Mouse (Mus musculus) layer of hippocampus, adult 11-12 months (tissue): ENCODE measurements around the gene Smyd5.
"Not testable (repeated sequence)": the region's sequence is repeated elsewhere in the genome, so short reads cannot be mapped to it uniquely, and the experiment has no call there.

Experiments
- DNase-seq: peaks from one replicate; pipeline ENCODE4 v3.0.0; 2022; ENCODE audit warnings: low spot score

The Smyd5 gene

DNA sequence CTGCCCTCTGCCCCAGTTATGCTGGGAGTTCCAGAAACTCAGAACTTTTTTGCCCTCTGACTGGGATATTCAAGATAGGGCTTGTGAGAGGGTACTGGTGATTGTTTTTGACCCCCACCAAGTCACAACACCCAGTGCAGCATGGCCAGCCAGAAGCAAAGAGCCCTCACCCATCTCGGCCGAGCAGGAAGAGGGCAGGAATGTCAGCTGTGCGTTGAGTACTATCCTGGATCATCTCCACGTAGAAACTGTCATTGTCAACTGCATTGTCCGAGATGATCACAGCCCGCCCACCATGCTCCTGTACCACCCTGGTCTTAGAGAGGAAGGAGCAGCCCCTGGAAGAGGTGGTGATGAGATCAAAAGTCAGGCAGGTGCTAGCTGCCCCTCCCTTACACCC lies 15.6 kb downstream of the Smyd5 start:
- DNase-seq, result no peak

DNA sequence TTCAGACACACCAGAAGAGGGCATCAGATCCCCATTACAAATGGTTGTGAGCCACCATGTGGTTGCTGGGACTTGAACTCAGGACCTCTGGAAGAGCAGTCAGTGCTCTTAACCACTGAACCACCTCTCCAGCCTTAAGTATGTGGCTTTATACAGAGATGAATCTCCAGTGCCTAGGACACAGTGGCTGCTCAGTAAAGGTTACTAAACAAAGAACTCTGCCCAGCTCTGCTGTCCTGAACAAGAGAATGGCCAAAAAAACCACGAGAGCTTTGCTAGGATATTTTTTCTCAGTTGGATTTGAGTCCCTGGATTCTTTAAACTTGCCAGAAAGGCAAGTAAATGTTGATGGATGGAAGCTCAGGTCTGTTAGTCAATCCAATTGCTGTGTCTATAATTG lies 18.4 kb downstream of the Smyd5 start:
- not testable (repeated sequence) for DNase-seq

DNA sequence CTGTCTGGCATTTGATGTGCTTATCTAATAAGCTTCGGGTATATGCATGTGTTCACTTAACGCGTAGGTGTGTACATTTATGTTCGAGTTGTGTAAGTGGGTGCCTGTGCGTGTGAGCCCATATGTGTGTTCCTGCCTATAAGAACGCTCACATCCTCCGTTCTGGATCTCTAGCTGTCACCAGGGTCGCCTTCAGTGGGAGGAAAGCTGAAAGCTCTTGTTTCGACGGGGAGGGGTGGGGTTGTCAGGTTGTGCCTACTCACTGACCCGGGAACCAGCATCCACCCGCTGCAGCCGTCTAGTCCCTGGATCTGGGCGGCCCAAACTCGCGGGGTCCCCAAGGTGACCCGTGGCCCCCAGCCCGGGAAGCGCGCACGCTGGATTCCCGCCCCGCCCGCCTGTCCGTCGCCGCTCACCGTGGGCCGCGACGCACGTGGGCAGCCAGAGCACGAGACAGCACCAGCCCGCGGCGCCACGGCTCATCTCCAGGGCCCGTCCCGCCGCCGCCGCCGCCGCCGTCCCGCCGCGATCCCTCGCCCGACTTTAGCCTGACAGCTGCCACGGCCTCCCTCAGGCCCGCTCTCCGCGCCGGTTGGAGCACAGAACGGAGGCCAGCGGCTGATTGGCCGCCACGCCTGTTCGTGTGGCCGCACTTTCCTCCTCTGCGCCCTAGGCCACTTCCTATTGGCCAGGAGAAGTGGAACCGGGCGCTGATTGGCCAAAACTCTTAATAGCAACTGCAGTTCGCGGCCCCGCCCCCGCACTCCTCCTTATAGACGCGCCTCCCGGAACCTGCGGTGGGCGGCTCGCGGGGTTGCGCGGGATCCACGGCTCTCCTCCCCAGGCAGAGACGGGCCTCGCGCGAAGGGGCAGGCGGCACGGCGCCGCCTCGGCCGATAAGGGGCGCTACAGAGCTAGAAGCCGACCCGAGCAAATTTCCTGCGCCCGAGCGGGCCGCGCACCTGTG lies 19.2 kb downstream of the Smyd5 start, which contains the start of gene Cct7:
Gene Cct7 (plus strand): TSS at position 818 of the 967 bp plus-strand sequence.
- DNase-seq, result peak; percentile 100

DNA sequence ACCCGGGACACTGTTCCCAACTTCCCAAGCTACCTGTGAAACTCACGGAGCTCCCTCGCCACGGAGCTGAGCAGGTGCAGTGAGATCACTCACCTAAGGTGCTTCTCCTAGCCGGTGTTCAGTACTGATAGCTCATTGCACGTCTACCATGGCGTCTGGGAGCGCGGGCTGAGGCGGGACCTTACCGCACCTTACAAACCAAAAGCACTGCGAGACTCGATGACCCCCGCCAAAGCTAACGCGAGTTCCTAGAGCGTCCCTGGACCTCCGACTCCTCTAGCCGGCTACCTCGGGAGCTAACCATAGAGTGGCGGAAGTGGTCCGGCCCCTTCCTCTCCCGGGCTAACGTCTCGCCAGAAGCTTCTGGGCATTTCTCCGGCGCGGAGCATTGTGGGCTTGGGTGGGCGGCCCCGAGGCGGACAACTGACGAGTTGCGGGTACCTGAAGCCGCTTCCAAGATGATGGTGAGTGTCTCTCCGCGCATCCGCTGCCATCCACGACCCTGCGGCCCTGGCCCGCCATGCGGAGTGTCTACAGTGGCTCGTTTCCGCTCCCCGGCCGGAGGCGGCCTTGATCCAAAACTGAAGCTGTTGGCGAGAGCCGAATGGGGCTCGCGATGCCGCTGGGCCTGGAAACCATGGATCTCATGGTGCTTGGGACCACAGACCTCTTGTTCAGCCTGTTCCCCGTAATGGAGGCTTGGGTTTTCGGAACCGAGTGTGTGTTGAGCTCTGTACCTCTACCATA lies 20.0 kb downstream of the Smyd5 start, which contains the start of gene Pradc1:
Gene Pradc1 (minus strand): TSS at position 307 of the 747 bp plus-strand sequence.
- peak; percentile 99 for DNase-seq

DNA sequence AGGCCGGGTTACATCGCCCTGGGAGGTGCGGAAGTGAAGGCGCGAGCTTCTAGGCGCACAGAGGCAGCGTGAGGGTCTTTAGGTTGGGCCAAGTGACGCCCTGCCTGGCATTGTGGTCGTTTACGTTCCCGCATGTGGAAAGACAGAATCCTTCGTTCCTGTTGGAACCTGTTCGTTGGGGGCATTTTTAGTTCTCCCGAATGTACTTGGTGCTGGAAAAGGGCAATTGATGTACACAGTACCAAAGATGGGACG lies 20.5 kb downstream of the Smyd5 start:
- DNase-seq, result no peak

DNA sequence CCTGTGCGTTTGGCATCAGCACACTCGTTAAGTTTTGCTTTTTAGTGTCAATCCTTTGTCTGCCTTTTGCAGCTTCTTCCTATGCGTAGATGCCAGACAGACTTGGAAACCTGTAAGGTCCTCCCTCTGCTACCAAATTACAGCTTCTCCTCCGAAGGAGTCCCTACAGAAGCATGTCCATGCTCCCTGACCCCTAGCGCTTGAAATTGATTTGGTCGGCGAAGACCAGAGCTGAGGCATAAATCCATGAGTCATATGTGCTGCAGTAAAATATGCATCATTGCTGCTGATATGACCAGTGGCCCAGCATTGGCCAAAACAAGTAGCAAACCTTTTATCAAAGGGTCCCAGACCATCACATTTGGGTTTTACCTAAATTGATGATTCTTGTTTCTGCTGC lies 21.0 kb downstream of the Smyd5 start:
- no peak for DNase-seq

DNA sequence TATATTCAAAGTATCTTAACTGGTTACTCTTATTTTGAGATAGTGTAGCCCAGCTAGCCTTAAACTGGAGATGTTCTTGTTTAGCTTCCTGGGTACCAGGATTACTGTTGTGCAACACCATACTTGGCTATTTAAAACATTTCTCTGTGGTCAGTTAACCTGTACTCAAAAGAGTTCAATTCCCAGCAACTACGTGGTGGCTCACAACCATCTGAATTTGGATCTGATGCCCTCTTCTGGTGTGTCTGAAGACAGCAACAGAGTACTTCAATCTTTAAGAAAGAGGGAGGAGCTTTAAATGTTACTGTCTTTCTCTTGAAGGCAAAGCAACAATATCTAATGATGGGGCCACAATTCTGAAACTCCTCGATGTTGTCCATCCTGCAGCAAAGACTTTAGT lies 27.8 kb downstream of the Smyd5 start:
- no peak for DNase-seq

DNA sequence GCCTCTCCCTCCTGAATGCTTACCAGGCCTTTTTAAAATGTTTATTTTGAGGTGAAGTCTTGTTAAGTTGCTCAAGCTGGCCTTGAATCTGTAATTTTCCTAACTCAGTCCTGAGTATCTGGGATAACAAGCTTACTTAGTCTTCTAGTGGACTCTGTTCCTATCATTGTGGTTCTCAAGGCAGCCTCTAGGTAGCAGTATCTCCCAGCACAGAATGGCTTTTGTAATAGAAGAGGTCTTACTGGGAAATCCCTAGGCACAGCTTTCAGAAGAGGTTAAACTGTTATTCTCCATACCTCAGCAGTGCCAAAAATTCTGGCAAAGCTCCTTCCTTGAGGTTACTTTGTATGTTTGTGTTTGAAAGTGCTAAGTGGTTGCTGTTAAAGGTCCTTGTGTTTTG lies 33.6 kb downstream of the Smyd5 start:
- no peak for DNase-seq

DNA sequence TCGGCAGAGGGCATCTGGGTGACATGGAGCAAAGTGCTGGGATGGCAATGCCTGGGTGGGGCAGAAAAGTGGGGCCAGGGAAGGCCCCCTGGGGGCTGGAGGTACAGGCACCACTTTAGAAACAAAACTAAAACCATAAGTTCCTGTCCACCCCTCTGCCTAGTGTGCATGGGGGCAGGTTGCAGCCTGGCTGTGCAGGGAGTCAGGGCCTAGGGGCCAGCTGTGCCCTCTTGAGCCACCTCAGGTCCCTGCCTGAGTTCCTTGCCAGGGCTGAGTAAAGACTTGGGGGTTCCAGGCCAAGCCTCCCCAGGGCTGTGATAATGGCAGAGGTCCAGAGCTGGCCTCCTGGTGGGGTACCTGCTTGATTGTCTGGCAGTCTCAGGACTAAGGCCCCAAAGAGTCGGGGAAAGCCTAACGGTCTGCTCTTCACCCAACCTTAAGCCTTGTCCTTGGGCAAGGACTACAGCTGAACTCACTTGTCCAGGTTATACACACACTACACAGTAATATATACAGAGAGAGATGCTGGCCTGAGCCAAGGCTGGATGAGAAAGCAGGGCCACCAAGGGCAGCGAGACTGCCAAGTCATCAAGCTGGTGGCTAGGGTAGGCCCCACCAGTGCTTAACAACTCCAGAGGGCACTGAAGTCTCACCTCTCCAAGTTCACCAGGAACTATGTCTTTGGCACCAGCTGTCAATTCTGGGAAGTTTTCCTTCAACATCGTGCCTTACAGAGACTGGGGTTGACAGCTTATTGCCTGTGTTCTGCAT lies 38.1 kb downstream of the Smyd5 start:
- no peak for DNase-seq

DNA sequence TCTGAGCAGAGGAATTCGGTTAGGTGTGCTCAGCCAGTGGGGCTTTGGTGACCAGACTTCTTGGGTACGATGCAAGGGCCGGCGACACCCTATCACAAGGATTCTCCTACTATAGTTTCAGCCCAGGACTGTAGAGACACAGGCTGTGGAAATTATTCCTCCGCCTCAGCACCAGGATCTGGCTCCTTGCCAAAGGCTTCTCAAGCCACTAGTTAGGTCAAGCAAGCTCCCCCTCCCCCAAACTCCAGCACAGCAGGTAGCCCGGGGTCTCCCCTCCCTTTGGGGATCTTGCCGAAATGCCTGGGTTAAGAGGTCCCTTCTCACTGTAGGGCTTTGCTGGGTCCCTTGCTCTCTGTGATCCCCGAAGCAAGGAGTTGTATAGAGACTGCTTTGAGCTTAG lies 40.2 kb downstream of the Smyd5 start:
- no peak for DNase-seq

DNA sequence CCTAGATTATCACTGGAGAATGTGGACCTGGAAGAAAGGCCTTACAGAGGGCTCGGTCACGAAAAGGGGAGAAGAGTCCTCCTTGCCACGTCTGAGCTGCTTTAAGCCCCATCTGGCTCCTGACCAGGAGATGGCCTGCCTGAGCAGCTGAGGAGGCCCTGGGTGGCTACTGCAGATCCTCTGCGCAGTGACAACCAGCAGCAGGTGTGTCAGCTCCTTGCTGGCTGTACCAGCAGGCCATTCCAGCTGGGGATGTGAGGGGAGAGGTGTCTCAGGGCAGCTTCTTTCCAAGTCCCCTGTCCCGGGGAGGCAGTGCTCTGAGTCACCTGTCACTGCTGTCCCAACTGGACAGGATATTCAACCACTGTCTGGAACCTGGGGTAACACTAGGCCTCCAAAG lies 40.8 kb downstream of the Smyd5 start:
- no peak for DNase-seq

DNA sequence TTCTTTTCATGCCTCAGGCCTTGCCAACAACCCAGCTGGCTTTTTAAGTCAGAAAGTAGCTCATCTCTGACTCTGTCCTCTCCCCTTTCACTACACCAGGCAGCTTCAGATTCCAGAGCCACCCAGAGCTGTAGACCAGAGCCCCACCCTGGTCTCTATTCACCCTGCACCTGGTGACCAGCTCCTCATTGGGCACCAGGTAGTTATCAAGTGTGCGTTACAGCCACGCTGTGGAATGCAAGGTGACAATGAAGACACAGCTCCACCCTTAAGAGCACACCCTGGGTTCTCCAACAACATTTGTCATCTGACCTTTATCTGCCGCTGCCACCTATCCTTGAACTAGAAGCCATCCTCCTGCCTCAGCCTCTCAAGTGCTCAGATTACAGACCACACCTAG lies 43.8 kb downstream of the Smyd5 start:
- no peak for DNase-seq

DNA sequence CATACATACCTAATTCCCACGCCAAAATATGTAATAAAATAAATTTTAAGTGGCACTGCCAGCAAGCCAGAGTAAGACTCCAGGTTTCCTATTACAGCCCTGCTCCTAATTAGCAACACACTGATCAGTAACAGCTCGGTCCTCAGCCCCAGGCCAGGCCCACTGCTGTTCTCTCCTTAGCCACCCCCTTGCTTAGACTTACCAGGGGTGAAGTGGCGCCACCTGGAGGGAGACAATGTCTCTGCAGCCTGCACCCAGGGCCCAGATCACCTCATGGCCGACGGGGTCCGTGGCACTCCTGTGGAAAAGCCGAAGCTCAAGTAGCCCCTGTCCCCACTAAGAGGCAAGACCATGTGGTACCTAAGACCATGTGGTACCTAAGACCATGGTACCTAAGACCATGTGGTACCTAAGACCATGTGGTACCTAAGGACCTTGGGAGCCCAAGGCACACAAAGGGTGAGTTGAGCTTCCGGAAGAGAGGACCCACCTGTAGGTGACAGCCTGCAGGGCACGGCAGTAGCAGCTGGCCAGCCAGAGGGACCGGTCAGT lies 45.7 kb downstream of the Smyd5 start:
- DNase-seq, result no peak

DNA sequence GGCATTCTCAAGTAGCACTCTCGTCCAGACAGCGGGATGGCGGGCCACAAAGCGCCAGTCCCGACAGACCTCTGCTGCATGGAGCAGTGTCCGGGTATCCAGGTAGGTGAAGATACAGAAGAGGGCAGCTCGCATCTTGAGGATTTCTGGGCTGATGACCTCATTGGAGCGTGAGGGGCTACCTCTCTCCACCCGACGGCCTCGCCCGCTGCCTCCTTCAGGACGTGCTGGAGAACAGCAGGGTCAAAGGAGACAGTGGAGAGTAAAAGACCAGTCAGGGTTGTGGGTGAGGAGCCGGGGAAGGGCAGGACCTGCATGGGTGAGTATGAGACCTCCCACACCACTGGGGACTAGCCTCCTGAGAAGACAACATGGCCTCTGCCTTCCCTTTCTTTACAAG lies 46.6 kb downstream of the Smyd5 start:
- no peak for DNase-seq

DNA sequence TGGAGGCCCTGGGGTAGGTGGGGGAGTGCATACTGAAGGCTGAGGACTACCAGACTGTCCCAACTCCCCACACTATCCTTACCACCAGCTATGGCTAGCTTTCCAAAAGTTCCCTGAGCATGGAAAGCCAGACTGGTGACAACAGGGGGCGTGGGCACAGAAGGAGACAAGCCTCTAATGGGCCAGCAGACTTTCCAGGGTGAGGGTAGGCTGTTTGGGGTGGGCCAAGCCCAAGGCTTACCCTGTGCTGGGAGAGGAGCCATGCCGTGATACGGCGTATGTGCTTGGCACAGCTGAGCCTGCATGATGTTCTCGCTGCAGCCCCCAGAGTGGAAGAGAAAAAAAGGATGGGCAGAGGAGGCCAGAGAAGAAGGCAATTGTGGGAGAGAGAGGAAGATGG lies 48.2 kb downstream of the Smyd5 start:
- peak; percentile 58 for DNase-seq

DNA sequence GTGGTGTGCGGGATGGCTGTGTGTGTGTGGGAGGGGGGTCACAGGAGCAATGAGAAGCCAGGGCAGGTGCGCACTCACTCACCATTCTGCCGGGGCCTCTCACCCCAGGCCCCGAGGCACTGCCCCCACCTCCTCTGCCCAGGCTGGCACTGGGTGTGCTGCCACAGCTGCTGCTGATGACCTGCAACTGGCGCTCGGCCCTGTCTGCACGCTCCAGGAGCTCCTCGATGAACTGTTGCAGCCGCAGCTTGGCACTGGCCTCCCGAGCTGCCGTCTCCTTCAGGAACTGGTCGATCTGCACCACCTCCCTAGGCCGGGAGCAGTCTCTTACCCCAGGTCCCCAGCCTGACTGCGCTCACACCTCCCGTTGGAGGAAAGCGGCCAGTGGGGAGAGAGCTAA lies 48.9 kb downstream of the Smyd5 start:
- no peak for DNase-seq

DNA sequence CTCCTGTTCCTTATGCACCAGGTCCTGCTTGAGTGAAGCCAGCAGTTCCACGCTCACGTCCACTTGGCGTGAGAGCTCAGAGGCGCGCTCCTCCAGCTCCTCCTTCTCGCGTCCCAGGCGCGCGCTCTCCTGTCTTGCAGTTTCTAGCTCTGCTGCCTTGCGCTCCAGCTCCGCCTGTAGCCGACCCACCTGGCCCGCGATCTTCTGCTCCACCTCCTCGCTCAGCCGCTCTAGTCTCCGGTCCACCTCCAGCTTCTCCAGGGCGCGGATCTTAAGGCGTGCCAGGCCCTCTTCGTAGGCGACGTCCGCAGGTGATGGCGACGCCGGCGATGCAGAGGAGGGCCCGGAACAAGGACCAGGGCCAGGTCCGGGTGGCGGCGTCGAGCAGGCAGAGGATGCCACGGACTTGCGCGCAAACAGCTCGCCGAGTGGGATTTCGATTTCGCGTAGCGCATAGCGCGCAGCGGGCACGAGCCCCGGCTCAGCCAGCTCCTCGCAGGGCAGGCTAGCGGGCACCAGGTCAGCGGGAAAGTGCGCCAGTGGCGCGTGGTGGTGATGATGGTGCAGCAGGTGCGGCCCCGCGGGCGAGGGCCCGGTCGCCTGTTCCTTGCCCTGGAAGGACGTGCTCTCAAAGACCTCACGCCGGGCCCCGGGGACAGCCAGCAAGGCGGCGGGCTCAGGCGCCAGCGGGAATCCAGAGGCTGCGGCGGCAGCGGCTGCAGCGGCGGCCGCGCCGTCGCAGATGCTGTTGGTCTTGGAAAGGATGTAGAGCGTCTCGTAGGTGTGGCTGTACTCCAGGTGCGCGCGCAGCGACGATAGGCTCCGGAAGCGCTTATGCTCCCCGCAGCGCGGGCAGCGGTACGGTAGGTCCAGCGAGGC lies 52.3 kb downstream of the Smyd5 start:
- DNase-seq, result no peak

DNA sequence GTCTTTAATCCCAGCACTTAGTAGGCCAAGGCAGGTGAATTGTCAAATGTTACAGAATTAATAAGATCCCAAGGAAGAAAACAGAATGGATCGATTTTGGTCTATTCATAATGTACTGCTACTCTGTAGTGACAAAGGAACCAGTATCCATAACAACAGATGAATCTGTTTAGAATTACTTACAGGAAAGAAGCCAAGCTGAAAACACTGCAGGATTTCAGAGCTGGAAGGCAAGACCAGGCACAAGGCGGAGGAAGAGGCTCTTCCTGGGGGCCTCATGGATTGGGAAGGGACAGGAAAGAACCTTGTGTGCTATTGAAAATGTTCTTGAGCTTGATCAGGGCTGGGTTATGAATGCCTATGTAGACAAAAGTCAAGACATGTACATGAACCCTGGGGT lies 53.9 kb downstream of the Smyd5 start:
- DNase-seq, result no peak

DNA sequence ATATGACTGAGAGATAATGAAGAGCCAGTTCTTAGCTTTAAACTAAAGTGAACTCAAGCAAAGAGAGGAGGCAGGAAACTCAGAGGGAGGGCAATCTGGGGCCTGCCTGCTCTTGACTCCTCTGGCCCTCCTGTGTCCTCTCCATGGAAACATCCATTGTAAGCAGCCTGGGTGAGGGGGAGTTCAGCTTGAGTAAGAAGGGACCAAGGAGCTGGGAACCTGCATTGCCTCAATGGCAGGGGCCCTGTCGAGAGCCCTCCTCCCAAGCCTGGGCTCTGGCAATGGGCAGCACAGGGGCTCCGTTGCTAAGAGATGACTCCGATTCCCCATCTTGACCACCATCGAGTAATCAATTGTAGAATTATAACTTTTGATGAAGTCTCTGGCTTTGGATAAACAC lies 56.7 kb downstream of the Smyd5 start:
- no peak for DNase-seq

DNA sequence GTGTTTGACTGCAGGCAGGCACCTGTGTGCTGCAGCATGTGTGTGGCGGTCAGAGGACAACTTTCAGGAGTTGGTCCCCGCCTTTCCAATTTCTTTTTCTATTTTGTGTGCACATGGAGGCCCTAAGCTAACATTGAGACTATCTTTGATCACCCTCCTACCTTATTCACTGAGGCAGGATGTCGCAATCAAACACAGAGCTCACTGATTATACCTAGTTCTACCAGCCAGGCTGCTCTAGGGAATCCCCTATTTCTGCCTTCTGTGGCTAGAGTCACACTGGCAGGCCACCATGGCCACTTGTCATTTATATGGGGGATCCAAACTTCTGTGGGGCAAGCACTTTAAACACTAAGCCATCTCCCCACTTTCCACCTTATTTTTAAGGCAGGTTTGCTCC lies 57.9 kb downstream of the Smyd5 start:
- DNase-seq, result no peak

DNA sequence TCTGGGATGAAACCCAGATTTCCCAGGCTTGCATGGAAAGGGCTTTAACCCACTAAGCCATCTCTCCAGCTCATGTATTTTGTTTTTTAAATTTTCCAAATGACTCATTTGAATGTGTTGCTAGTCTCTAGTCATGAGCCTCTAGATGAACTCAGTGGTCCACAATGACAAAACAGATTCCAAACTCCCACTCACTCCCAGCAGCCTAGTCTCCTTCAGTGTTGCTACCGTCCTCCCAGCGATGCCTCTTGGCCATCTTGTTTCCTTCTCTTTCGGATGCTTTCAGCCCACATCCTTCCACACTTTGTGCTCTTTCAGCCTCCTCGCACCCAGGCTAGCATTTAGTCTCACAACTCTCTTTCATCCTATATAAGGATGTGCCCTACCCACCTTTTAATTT lies 58.5 kb downstream of the Smyd5 start:
- DNase-seq, result no peak
